Mouse (Mus musculus): ENCODE results near the gene Tmem106a. TPM values are rescaled to one million over a fixed set of nuclear protein-coding genes. Genes with fewer than 3 reads are reported as not detected.
"Not testable (repeated sequence)": the region's sequence is repeated elsewhere in the genome, so short reads cannot be mapped to it uniquely, and the experiment has no call there.

The Tmem106a gene
- polyA plus RNA-seq, 1 experiment from 2014 or later, result 4.5 TPM

DNA sequence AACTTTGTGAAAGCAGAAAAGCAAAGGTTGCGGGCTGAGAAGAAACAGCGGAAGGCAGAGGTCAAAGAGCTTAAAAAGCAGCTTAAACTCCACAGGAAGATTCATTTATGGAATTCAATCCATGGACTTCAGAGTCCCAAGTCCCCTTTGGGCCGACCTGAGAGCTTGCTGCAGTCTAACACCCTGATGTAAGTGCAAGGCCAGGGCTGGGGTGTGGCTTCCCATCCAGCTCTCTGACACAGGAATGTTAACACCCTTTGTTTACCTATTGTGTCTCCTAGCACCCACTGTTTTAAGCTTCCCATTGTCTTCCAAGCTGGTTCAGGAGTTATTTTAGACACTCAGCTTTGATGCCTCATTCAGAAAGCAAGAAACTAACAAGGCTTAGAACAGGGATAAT, 13.6 kb upstream of the Tmem106a start:
- Histone ChIP-seq H3K4me2 (no peak overlapping the region), H3K4me3 (no peak overlapping the region), H3K4me1 (replicated peaks) (no peaks in the 10 kb centered on the region), H3K9ac (no peak overlapping the region), H3K36me3 (peaks cover 93% of the 10 kb centered on the region), H3K9me3 (replicated peaks) (no peaks in the 10 kb centered on the region), H3K27ac (ENCODE audit: poor library complexity, severe bottlenecking) (no peak overlapping the region), H3K27me3 (replicated peaks) (no peaks in the 10 kb centered on the region)
- 83% methylated on average over 3 of the region's 3 CpGs for WGBS
- ATAC-seq (ENCODE audit: insufficient number of reproducible peaks, low FRiP score), result no peak

DNA sequence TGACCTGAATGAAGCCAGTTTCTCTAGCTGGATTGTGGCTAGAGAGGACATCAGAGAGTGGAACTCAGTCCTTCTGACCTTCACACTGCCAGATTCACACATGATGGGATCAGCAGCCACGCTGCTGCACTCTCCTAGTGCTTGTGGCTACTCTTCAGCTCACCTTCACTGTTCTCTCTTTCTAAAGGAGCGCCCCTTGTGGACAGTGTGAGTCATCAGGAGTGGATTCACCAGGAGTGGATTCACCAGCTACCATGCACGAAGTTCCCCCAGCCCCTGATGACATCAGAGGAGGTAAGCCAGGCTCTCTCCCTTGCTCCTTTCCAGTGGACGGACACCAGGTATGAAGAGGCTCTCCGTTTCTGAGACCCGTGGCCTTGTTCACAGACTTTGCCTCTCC, 5.9 kb upstream of the Tmem106a start:
- no peak overlapping the region for H3K27ac ChIP-seq (ENCODE audit: poor library complexity, severe bottlenecking)
- no peak overlapping the region for H3K4me3 ChIP-seq
- no peaks in the 10 kb centered on the region for H3K9me3 ChIP-seq (replicated peaks)
- H3K9ac ChIP-seq, result no peak overlapping the region
- H3K4me1 ChIP-seq (replicated peaks), result no peaks in the 10 kb centered on the region
- no peak overlapping the region for H3K4me2 ChIP-seq
- ATAC-seq (ENCODE audit: insufficient number of reproducible peaks, low FRiP score), result no peak
- WGBS, result 75% methylated on average over 6 of the region's 6 CpGs
- no peaks in the 10 kb centered on the region for H3K27me3 ChIP-seq (replicated peaks)
- peaks cover 93% of the 10 kb centered on the region for H3K36me3 ChIP-seq

DNA sequence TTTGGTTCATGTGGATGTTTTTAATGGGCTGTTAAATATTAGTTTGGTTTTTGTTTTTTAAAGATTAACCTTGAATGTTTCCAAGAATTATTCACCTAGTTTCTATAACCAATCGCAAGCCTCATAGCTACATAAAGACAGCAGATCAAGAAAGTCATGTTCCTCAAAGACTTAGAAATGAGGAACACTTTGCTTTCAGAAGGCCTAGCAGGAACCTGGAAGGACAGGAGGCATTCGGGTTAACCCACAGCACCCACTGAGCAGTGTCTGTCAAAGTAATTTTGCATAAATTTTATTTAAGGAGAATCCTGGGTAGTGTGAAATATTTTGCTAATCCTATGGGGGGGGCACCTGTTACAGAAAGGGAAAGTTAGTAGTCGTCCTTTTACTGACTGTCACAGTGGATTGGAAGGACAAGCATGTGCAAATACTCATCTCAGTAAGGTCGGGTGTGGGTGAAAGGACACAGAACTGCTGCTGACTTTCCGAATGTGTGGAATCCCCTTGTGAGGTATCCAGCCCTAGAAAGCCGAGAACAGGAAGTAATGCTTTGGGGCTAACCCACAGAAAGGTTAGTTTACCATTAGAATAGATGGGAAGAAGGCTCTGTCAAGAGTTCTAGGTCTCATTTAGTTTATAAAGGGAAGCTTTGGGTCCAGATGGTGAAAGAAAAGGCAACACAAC, 819 bp upstream of the Tmem106a start:
- Histone ChIP-seq H3K4me2 (no peak overlapping the region), H3K9me3 (replicated peaks) (no peaks in the 10 kb centered on the region), H3K4me1 (replicated peaks) (peaks cover 4% of the 10 kb centered on the region), H3K27me3 (replicated peaks) (no peaks in the 10 kb centered on the region), H3K4me3 (no peak overlapping the region), H3K9ac (no peak overlapping the region), H3K27ac (ENCODE audit: poor library complexity, severe bottlenecking) (no peak overlapping the region), H3K36me3 (peaks cover 49% of the 10 kb centered on the region)
- ATAC-seq (ENCODE audit: insufficient number of reproducible peaks, low FRiP score), result no peak
- WGBS, result 58% methylated on average over 6 of the region's 6 CpGs

GRCm38 (mm10) chr11:101583205-101583604, 1.2 kb downstream of the Tmem106a start:
- 80% methylated on average over 2 of the region's 2 CpGs for WGBS
- Histone ChIP-seq H3K9ac (no peak overlapping the region), H3K4me3 (no peak overlapping the region), H3K4me1 (replicated peaks) (peaks cover 4% of the 10 kb centered on the region), H3K27ac (ENCODE audit: poor library complexity, severe bottlenecking) (no peak overlapping the region), H3K27me3 (replicated peaks) (no peaks in the 10 kb centered on the region), H3K9me3 (replicated peaks) (no peaks in the 10 kb centered on the region), H3K4me2 (no peak overlapping the region), H3K36me3 (peaks cover 40% of the 10 kb centered on the region)
- no peak for ATAC-seq (ENCODE audit: insufficient number of reproducible peaks, low FRiP score)

GRCm38 (mm10) chr11:101585031-101585430, 3.0 kb downstream of the Tmem106a start:
- not testable (repeated sequence) for H3K27ac ChIP-seq (ENCODE audit: poor library complexity, severe bottlenecking); H3K4me2 ChIP-seq; H3K9me3 ChIP-seq (replicated peaks); H3K27me3 ChIP-seq (replicated peaks); ATAC-seq (ENCODE audit: insufficient number of reproducible peaks, low FRiP score); H3K9ac ChIP-seq; H3K4me1 ChIP-seq (replicated peaks); H3K4me3 ChIP-seq
- peaks cover 23% of the 10 kb centered on the region for H3K36me3 ChIP-seq
- 97% methylated on average over 1 of the region's 1 CpGs for WGBS

- ATAC-seq (ENCODE audit: insufficient number of reproducible peaks, low FRiP score), result no peak
These were observed 3.8 kb downstream of the Tmem106a start for GRCm38 (mm10) chr11:101585805-101586204.

DNA sequence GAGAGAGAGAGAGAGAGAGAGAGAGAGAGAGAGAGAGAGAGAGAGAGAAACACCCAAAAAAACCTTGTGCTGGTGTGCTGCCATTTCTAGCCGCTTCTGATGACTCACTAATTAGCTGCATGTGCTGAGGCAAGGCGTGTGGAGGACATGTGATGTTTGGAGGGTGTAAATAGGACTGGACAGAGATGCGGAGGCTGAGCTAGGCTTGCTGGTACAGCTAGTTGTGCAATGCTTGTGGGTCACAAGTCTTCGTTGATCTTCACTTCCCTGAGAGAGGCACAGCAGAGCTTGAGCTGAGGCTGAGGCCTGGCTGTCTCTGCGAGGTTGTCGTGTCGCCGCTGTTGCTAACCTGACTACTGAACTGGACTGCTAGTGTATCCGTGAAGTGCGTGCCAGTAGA, 5.6 kb downstream of the Tmem106a start:
- Histone ChIP-seq H3K9me3 (replicated peaks) (no peaks in the 10 kb centered on the region), H3K4me1 (replicated peaks) (no peaks in the 10 kb centered on the region), H3K9ac (no peak overlapping the region), H3K4me3 (no peak overlapping the region), H3K36me3 (peaks cover 19% of the 10 kb centered on the region; the same call in 1 of the 2 replicates), H3K27ac (ENCODE audit: poor library complexity, severe bottlenecking) (no peak overlapping the region), H3K27me3 (replicated peaks) (no peaks in the 10 kb centered on the region), H3K4me2 (no peak overlapping the region)
- no peak for ATAC-seq (ENCODE audit: insufficient number of reproducible peaks, low FRiP score)
- 93% methylated on average over 10 of the region's 10 CpGs for WGBS

More at GRCm38 (mm10) chr11:101585805-101586204, 3.8 kb downstream of the Tmem106a start:
- no peak overlapping the region for H3K9ac ChIP-seq
- H3K36me3 ChIP-seq, result peaks cover 15% of the 10 kb centered on the region; the same call in 1 of the 2 replicates
- H3K27ac ChIP-seq (ENCODE audit: poor library complexity, severe bottlenecking), result no peak overlapping the region
- H3K4me2 ChIP-seq, result no peak overlapping the region
- peaks cover 4% of the 10 kb centered on the region for H3K4me1 ChIP-seq (replicated peaks)
- H3K9me3 ChIP-seq (replicated peaks), result no peaks in the 10 kb centered on the region
- no peaks in the 10 kb centered on the region for H3K27me3 ChIP-seq (replicated peaks)
- no peak overlapping the region for H3K4me3 ChIP-seq
- WGBS, result 59% methylated on average over 4 of the region's 4 CpGs

DNA sequence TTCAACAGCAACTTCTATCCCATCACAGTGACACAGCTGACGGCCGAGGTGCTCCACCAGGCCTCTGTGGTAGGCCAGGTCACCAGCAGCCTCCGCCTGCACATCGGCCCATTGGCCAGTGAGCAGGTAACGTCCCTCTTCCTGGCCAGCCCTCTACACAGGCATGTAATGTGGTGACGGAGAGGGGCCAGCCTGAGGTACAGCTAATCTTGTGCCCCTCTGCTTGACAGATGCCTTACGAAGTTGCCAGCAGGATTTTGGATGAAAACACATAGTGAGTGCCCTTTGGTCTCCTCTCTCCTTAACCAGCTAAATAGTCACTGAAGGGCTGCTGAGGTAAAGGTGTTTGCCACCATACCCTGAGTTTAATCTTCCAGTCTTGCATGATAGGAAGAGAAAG, 6.8 kb downstream of the Tmem106a start:
- no peak overlapping the region for H3K27ac ChIP-seq (ENCODE audit: poor library complexity, severe bottlenecking)
- H3K36me3 ChIP-seq, result peaks cover 19% of the 10 kb centered on the region; the same call in 1 of the 2 replicates
- H3K27me3 ChIP-seq (replicated peaks), result no peaks in the 10 kb centered on the region
- no peak overlapping the region for H3K4me3 ChIP-seq
- ATAC-seq (ENCODE audit: insufficient number of reproducible peaks, low FRiP score), result no peak
- H3K4me2 ChIP-seq, result no peak overlapping the region
- H3K4me1 ChIP-seq (replicated peaks), result no peaks in the 10 kb centered on the region
- no peaks in the 10 kb centered on the region for H3K9me3 ChIP-seq (replicated peaks)
- 86% methylated on average over 7 of the region's 7 CpGs for WGBS
- no peak overlapping the region for H3K9ac ChIP-seq

- Histone ChIP-seq H3K4me2 (no peak overlapping the region), H3K9me3 (replicated peaks) (no peaks in the 10 kb centered on the region), H3K9ac (no peak overlapping the region), H3K4me3 (no peak overlapping the region), H3K27ac (ENCODE audit: poor library complexity, severe bottlenecking) (no peak overlapping the region), H3K4me1 (replicated peaks) (no peaks in the 10 kb centered on the region), H3K36me3 (peaks cover 19% of the 10 kb centered on the region; the same call in 1 of the 2 replicates), H3K27me3 (replicated peaks) (no peaks in the 10 kb centered on the region)
- ATAC-seq (ENCODE audit: insufficient number of reproducible peaks, low FRiP score), result no peak
- WGBS, result 30% methylated on average over 5 of the region's 5 CpGs
These were observed 7.4 kb downstream of the Tmem106a start for GRCm38 (mm10) chr11:101589444-101589843.

GRCm38 (mm10) chr11:101589989-101590624, 8.1 kb downstream of the Tmem106a start:
- H3K9ac ChIP-seq, result no peak overlapping the region
- no peak overlapping the region for H3K4me2 ChIP-seq
- no peaks in the 10 kb centered on the region for H3K4me1 ChIP-seq (replicated peaks)
- no peaks in the 10 kb centered on the region for H3K27me3 ChIP-seq (replicated peaks)
- WGBS, result 69% methylated on average over 12 of the region's 12 CpGs
- peaks cover 19% of the 10 kb centered on the region; the same call in 1 of the 2 replicates for H3K36me3 ChIP-seq
- no peak overlapping the region for H3K4me3 ChIP-seq
- no peak for ATAC-seq (ENCODE audit: insufficient number of reproducible peaks, low FRiP score)
- H3K27ac ChIP-seq (ENCODE audit: poor library complexity, severe bottlenecking), result no peak overlapping the region
- H3K9me3 ChIP-seq (replicated peaks), result no peaks in the 10 kb centered on the region

DNA sequence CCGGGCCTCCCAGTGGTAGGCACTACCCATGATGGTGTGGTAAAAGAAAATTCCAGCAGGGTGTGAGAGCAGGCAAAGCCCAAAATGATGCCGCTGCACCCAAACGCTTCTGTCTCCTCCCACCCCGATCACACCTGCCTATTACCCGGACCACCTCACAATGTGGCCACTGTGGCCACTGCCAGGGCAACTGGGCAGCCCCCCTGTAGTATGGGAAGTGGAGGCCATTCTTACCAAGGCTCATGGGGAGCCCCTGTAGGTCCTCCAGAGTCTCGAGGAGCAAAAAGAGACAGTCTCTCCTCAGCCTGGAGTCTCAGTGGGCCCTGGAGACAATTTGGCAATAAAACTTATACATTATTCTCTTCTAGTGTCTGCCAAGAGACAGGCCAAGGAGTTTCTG, 17.1 kb downstream of the Tmem106a start, which contains the start of gene Gm11634:
Gene Gm11634 (minus strand): TSS at position 101 of the 400 bp plus-strand sequence.
- no peak for ATAC-seq (ENCODE audit: insufficient number of reproducible peaks, low FRiP score)
- WGBS, result 67% methylated on average over 6 of the region's 6 CpGs
- Histone ChIP-seq H3K27ac (ENCODE audit: poor library complexity, severe bottlenecking) (no peak within 1 kb of the TSS), H3K27me3 (replicated peaks) (peaks cover 8% of the 10 kb centered on the region; the same call in 1 of the 2 replicates), H3K4me3 (no peak within 1 kb of the TSS), H3K36me3 (no peaks in the 10 kb centered on the region), H3K9ac (no peak within 1 kb of the TSS), H3K4me1 (replicated peaks) (no peaks in the 10 kb centered on the region), H3K9me3 (replicated peaks) (no peaks in the 10 kb centered on the region), H3K4me2 (no peak within 1 kb of the TSS)
